Mouse (Mus musculus): ENCODE measurements around the gene Exoc4. TPM values are rescaled to one million over a fixed set of nuclear protein-coding genes. Genes with fewer than 3 reads are reported as not detected.

The Exoc4 gene
- 2.6 and 3.3 TPM in 2 replicates for polyA plus RNA-seq (2012; rRNA removed)

DNA sequence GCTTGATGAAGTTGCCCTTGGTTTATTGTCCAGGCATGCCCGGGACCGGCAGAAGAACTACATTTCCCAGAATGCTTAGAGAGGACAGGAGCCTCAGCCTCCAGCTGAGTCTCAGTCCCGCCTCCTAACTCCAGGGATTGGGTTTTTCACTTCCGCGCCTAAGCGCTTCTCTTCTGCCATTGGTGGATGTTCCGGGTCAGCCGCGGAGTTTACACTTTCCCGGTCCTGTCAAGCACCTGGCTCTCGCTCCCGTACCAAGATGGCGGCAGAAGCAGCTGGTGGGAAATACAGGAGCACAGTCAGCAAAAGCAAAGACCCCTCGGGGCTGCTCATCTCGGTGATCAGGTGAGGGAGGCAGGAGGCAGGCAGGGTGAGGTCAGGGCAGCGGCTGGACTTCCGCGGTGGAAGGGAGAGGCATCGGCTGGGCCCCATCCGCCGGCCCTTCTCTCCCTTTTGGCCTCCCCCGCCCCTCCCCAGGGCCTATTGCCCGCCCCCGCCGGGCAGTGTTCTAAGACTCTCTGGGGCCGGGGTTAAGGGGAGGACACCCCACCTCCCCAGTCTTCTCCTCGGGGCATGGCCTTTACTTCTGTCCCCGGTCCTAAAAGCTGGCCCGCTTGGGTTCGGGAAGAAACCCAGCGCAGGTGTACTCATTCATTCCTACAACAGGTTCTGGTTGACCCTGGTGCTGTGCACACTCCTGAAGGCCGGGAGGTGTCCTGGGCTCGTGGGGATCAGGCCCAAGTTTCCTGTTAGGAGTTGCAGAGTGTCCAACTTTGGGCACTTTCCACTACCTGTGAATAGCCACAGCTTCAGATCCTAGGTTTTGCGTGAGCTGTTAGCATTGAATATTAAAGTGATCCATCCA lies at the start of gene Exoc4:
Gene Exoc4, plus strand, starts transcription at position 192 of the 865 bp plus-strand sequence.
- TF ChIP-seq CTCF (IDR thresholded peaks at IDR 0.05; ENCODE audit: extremely low read depth, insufficient read length, insufficient replicate concordance, low read depth, low read length) (no peak), POLR2A (IDR thresholded peaks at IDR 0.05; ENCODE audit: low read depth, low read length) (peak; percentile 34; the same call in 1 of the 2 replicates)
- Histone ChIP-seq H3K36me3 (ENCODE audit: control insufficient read depth, insufficient read depth, low read length) (no peaks in the 10 kb centered on the region), H3K4me1 (ENCODE audit: control insufficient read depth, insufficient read depth, insufficient read length, low read length) (no peaks in the 10 kb centered on the region), H3K27me3 (ENCODE audit: control insufficient read depth, insufficient read depth, low read length) (no peaks in the 10 kb centered on the region), H3K27ac (ENCODE audit: insufficient read depth, low read depth, low read length) (no peak within 1 kb of the TSS), H3K4me3 (ENCODE audit: low read depth, low read length) (peak within 1 kb of the TSS; percentile 81)
- WGBS: 1% methylated on average over 31 of the region's 34 CpGs

DNA sequence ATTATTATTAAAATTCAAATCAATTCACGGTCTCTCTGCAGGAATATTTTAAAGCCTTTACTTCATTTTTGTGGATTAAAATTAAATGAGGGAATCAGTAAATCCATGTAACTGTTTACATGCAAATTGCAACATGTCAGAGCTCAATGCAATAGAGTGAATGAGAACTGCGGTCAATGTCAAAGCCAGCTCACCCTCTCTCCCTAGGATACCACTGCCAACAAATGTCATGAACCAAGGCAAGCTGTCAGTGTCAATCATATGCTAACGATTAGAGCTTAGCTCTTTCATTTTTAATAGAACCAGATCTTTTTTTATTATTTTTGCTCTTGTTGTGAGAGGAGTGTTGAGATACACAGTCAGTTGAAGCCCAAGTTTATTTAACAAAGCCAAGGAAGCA lies 30.1 kb upstream of the Exoc4 start:
- H3K27me3 ChIP-seq (ENCODE audit: control insufficient read depth, insufficient read depth, low read length): no peaks in the 10 kb centered on the region
- WGBS: 89% methylated on average over 3 of the region's 3 CpGs
- H3K4me1 ChIP-seq (ENCODE audit: control insufficient read depth, insufficient read depth, insufficient read length, low read length): no peaks in the 10 kb centered on the region
- no peak overlapping the region for H3K4me3 ChIP-seq (ENCODE audit: low read depth, low read length)
- H3K36me3 ChIP-seq (ENCODE audit: control insufficient read depth, insufficient read depth, low read length): no peaks in the 10 kb centered on the region
- TF ChIP-seq CTCF (IDR thresholded peaks at IDR 0.05; ENCODE audit: extremely low read depth, insufficient read length, insufficient replicate concordance, low read depth, low read length) (no peak), POLR2A (IDR thresholded peaks at IDR 0.05; ENCODE audit: low read depth, low read length) (no peak)
- H3K27ac ChIP-seq (ENCODE audit: insufficient read depth, low read depth, low read length): no peak overlapping the region

DNA sequence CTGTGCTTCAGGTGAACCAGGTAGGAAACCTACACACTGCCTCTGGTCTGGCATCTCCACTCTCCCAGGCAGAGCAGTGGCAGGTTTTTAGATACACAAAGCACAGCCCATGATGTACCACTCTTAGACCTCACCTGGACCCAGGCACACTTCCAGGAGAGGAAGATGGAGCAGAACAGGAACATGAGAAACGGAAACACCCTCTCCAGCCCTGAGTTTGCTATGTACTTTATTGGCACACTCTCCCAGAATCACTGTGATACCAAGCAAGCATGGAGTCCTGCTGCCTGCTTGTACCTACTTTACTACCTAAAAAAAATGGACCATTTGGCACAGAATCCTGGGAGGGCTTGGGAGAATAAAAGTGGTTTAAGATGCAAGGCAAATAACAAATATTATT lies 22.2 kb upstream of the Exoc4 start:
- no peak for TF ChIP-seq POLR2A (IDR thresholded peaks at IDR 0.05; ENCODE audit: low read depth, low read length)
- no peak for TF ChIP-seq CTCF (IDR thresholded peaks at IDR 0.05; ENCODE audit: extremely low read depth, insufficient read length, insufficient replicate concordance, low read depth, low read length)
- WGBS: 29% methylated on average over 1 of the region's 1 CpGs
- no peak overlapping the region for H3K4me3 ChIP-seq (ENCODE audit: low read depth, low read length)
- H3K27me3 ChIP-seq (ENCODE audit: control insufficient read depth, insufficient read depth, low read length): no peaks in the 10 kb centered on the region
- H3K36me3 ChIP-seq (ENCODE audit: control insufficient read depth, insufficient read depth, low read length): no peaks in the 10 kb centered on the region
- no peak overlapping the region for H3K27ac ChIP-seq (ENCODE audit: insufficient read depth, low read depth, low read length)
- no peaks in the 10 kb centered on the region for H3K4me1 ChIP-seq (ENCODE audit: control insufficient read depth, insufficient read depth, insufficient read length, low read length)

DNA sequence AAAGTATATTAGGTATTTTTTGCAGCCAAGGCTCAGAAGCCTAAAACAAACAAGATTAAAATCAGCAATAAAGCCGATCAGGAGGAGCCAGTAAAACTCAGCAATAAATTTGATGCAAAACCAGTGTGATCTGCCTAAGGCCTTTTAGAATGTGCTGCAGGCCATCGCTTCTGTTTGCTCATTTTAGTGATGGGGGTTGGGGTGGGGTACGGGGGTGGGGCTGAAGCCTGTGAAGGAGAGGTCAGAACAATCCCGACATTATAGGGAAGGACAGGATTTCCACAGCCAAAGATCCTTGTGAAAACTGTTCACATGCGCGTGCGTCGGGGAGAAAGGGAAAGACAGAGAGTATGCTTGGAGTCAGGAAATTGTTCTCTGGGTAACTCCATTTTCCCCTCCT lies 21.5 kb upstream of the Exoc4 start:
- Histone ChIP-seq H3K36me3 (ENCODE audit: control insufficient read depth, insufficient read depth, low read length) (no peaks in the 10 kb centered on the region), H3K4me3 (ENCODE audit: low read depth, low read length) (no peak overlapping the region), H3K27me3 (ENCODE audit: control insufficient read depth, insufficient read depth, low read length) (no peaks in the 10 kb centered on the region), H3K4me1 (ENCODE audit: control insufficient read depth, insufficient read depth, insufficient read length, low read length) (no peaks in the 10 kb centered on the region), H3K27ac (ENCODE audit: insufficient read depth, low read depth, low read length) (no peak overlapping the region)
- no peak for TF ChIP-seq POLR2A (IDR thresholded peaks at IDR 0.05; ENCODE audit: low read depth, low read length)
- TF ChIP-seq CTCF (IDR thresholded peaks at IDR 0.05; ENCODE audit: extremely low read depth, insufficient read length, insufficient replicate concordance, low read depth, low read length): no peak
- WGBS: 21% methylated on average over 8 of the region's 8 CpGs

DNA sequence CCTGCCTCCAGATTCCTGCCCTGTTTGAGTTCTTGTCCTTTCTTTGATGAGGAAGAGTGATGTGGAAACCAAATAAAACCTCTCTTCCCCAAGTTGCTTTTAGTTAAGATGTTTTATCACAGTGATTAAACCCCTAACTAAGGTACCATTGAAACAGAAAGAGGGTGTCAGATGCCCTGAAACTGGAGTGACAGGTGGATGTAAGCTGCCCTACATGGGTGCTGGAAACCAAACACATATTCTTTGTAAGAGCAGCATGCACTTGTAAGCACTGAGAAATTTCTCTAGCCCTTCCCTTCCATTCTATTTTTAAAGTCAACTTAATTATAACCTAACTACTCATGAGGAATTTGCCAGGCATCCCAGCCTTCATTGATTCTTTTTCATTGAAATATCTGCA lies 7.6 kb upstream of the Exoc4 start:
- no peaks in the 10 kb centered on the region for H3K36me3 ChIP-seq (ENCODE audit: control insufficient read depth, insufficient read depth, low read length)
- H3K4me1 ChIP-seq (ENCODE audit: control insufficient read depth, insufficient read depth, insufficient read length, low read length): no peaks in the 10 kb centered on the region
- TF ChIP-seq CTCF (IDR thresholded peaks at IDR 0.05; ENCODE audit: extremely low read depth, insufficient read length, insufficient replicate concordance, low read depth, low read length): no peak
- TF ChIP-seq POLR2A (IDR thresholded peaks at IDR 0.05; ENCODE audit: low read depth, low read length): no peak
- no peak overlapping the region for H3K4me3 ChIP-seq (ENCODE audit: low read depth, low read length)
- no peaks in the 10 kb centered on the region for H3K27me3 ChIP-seq (ENCODE audit: control insufficient read depth, insufficient read depth, low read length)
- H3K27ac ChIP-seq (ENCODE audit: insufficient read depth, low read depth, low read length): no peak overlapping the region

DNA sequence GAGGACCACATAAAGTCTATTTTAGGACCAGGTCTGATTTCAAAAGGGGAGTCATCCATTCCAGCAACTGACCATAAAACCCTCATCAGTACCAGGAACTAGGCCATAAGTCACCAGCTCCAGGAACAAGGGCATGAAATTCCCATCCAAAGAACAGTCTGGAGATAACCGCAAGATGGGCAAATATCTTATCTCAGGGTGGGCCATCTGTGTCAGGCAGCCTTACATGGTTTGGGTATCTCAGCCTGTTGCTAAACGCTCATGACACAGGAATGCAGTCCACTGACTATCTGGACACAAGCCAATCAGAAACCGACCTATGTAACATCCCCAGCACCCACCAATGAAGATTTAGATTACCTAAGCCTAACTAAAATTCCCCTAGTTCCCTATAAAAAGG lies 4.3 kb upstream of the Exoc4 start:
- Histone ChIP-seq H3K4me3 (ENCODE audit: low read depth, low read length) (no peak overlapping the region), H3K4me1 (ENCODE audit: control insufficient read depth, insufficient read depth, insufficient read length, low read length) (no peaks in the 10 kb centered on the region), H3K36me3 (ENCODE audit: control insufficient read depth, insufficient read depth, low read length) (no peaks in the 10 kb centered on the region), H3K27me3 (ENCODE audit: control insufficient read depth, insufficient read depth, low read length) (no peaks in the 10 kb centered on the region), H3K27ac (ENCODE audit: insufficient read depth, low read depth, low read length) (no peak overlapping the region)
- WGBS: 58% methylated on average over 3 of the region's 3 CpGs
- TF ChIP-seq POLR2A (IDR thresholded peaks at IDR 0.05; ENCODE audit: low read depth, low read length) (no peak), CTCF (IDR thresholded peaks at IDR 0.05; ENCODE audit: extremely low read depth, insufficient read length, insufficient replicate concordance, low read depth, low read length) (no peak)

DNA sequence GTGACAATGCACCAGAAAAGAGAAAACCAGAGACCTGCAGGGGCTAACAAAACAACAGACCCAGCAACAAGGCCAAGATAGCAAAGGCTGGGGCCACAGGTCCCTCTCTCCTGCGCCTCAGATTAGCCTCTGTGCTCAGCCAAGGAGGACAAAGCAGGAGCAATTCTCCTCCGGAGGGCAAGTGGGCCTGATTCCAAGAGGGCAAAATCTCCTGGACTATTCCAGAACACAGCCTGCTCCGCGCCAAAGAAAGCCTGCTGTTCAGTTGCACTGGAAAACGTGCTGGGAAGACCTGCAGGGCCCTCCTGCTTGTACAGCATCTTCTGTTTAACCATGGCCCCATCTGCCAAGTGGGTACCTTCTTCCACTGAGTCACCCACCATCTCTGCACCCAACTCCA lies 1.7 kb upstream of the Exoc4 start:
- 64% methylated on average over 5 of the region's 5 CpGs for WGBS
- H3K4me1 ChIP-seq (ENCODE audit: control insufficient read depth, insufficient read depth, insufficient read length, low read length): no peaks in the 10 kb centered on the region
- no peak overlapping the region for H3K4me3 ChIP-seq (ENCODE audit: low read depth, low read length)
- H3K36me3 ChIP-seq (ENCODE audit: control insufficient read depth, insufficient read depth, low read length): no peaks in the 10 kb centered on the region
- TF ChIP-seq CTCF (IDR thresholded peaks at IDR 0.05; ENCODE audit: extremely low read depth, insufficient read length, insufficient replicate concordance, low read depth, low read length) (no peak), POLR2A (IDR thresholded peaks at IDR 0.05; ENCODE audit: low read depth, low read length) (no peak)
- H3K27ac ChIP-seq (ENCODE audit: insufficient read depth, low read depth, low read length): no peak overlapping the region
- H3K27me3 ChIP-seq (ENCODE audit: control insufficient read depth, insufficient read depth, low read length): no peaks in the 10 kb centered on the region

Data from small intestine, adult 2 months (tissue).